ENCODE assay signal across 17 mouse cellular contexts in genomic region chr9:46555156-46555555, GRCm38 (mm10).
A peak's percentile ranks its signal among the peaks of the same experiment; 100 is the strongest.
DNase-seq lines count a peak whose midpoint lies in the region; ATAC-seq lines count a peak whose summit lies in the region.
"Had no signal": no experiment of that assay in that cellular context is flagged by ENCODE, and none has a peak within 500 bp of the region (broad histone marks: within the 10 kb centered on the region; RNA-seq: fewer than 3 reads in every experiment).

No protein-coding gene starts in this region.

- peak; percentile 56 for DNase-seq in left cerebral cortex, postnatal 4 days
- DNase-seq in left cerebral cortex, postnatal 36 days (ENCODE audit: low spot score in 2 of 2) = no peak
- no peak for DNase-seq in adipocyte (ENCODE audit: low spot score)
- no peak for DNase-seq in right cerebral cortex, postnatal 36 days (ENCODE audit: low spot score in 2 of 2)
- no peak for DNase-seq in kidney, postnatal 14 days
- DNase-seq: adrenal gland, adult 8-10 months; embryo, embryonic 11 days; kidney, adult 8-10 months; kidney, postnatal 25 days; lung, adult 2 months had no signal

- intact Hi-C loops in left cerebral cortex, postnatal 4 days (cut with DNase I) = no loop called here
- intact Hi-C loops in left cerebral cortex, postnatal 36 days (cut with DNase I) = no loop called here

- ATAC-seq in forebrain, embryonic 16.5 days = peak; percentile 57; the same call in 1 of the 2 replicates
- peak; percentile 77; the same call in 1 of the 2 replicates for ATAC-seq in midbrain, embryonic 13.5 days

- no peaks in the 10 kb centered on the region for H3K27me3 ChIP-seq in forebrain, embryonic 16.5 days (replicated peaks; ENCODE audit: control insufficient read depth, insufficient read depth, low read length)
- peaks cover 31% of the 10 kb centered on the region for H3K27me3 ChIP-seq in midbrain, embryonic 13.5 days
- H3K27me3 ChIP-seq: megakaryocyte, embryonic 14.5 days had no signal

- H3K4me3 ChIP-seq in forebrain, embryonic 16.5 days (replicated peaks; ENCODE audit: low read length) = no peak overlapping the region
- no peak overlapping the region for H3K4me3 ChIP-seq in midbrain, embryonic 13.5 days (replicated peaks)
- H3K4me3 ChIP-seq: heart, embryonic 12.5 days; left cerebral cortex, adult 2 months; megakaryocyte, embryonic 14.5 days; myocyte had no signal

- peaks cover 11% of the 10 kb centered on the region for H3K4me1 ChIP-seq in forebrain, embryonic 16.5 days (replicated peaks; ENCODE audit: control insufficient read depth, insufficient read depth, low read length)
- peaks cover 20% of the 10 kb centered on the region for H3K4me1 ChIP-seq in midbrain, embryonic 13.5 days (replicated peaks)
- H3K4me1 ChIP-seq: megakaryocyte, embryonic 14.5 days had no signal

- WGBS in forebrain, embryonic 16.5 days = 12% methylated on average over 6 of the region's 6 CpGs
- WGBS in midbrain, embryonic 13.5 days = 9% methylated on average over 6 of the region's 6 CpGs

- no peaks in the 10 kb centered on the region for H3K36me3 ChIP-seq in forebrain, embryonic 16.5 days (ENCODE audit: control insufficient read depth, insufficient read depth)
- H3K36me3 ChIP-seq in midbrain, embryonic 13.5 days = no peaks in the 10 kb centered on the region
- H3K36me3 ChIP-seq: heart, embryonic 12.5 days had no signal

- H3K4me2 ChIP-seq in forebrain, embryonic 16.5 days (ENCODE audit: low read length) = no peak overlapping the region
- H3K4me2 ChIP-seq in midbrain, embryonic 13.5 days (replicated peaks) = no peak overlapping the region
- H3K4me2 ChIP-seq: heart, embryonic 12.5 days; liver, embryonic 11.5 days had no signal

- peak overlapping the region; percentile 38; the same call in 1 of the 2 replicates for H3K27ac ChIP-seq in forebrain, embryonic 16.5 days (ENCODE audit: low read length)
- H3K27ac ChIP-seq in midbrain, embryonic 13.5 days = peak overlapping the region; percentile 78
- H3K27ac ChIP-seq: left cerebral cortex, adult 2 months had no signal

- no peaks in the 10 kb centered on the region for H3K9me3 ChIP-seq in forebrain, embryonic 16.5 days (ENCODE audit: control insufficient read depth, low read length)
- no peaks in the 10 kb centered on the region; the same call in 1 of the 2 replicates for H3K9me3 ChIP-seq in midbrain, embryonic 13.5 days

- H3K9ac ChIP-seq in forebrain, embryonic 16.5 days (replicated peaks; ENCODE audit: low read depth, low read length) = peak overlapping the region; percentile 22; the same call in 1 of the 2 replicates
- peak overlapping the region; percentile 46; the same call in 1 of the 2 replicates for H3K9ac ChIP-seq in midbrain, embryonic 13.5 days (replicated peaks)
- H3K9ac ChIP-seq: heart, embryonic 12.5 days had no signal
